11 mouse cellular contexts compared by ENCODE assay signal in the genomic region with DNA sequence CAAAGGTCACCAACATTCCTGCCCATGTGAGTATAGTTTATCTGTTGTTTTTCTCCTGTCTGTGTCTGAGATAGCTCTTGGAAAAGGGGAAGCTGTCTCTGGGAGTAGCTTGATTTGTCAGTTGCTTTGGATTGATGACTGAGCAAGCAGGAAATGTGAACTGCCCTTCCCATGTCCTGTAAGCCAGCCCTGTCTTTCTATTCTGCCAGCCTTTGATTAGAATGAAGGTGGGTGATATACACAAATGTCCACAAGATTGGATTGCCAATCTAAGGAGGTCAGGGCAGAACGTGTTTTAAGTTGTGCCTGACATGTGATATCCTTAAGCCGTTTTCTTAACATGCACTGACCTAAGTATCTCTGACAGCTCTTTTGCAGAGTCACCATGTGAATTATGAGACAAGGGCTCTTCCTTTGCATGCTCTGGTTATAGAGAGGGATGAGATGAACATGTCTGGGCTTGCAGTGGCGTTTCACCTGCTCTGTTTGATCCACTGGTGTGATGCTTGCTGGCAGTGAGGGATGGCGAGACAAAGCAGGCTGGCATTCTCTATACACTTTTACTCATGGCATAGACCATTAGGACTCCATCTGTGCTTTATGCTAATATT.
DNase-seq lines count a peak whose midpoint lies in the region; ATAC-seq and TF ChIP-seq lines count a peak whose summit lies in the region.
"Had no signal": no experiment of that assay in that cellular context is flagged by ENCODE, and none has a peak within 500 bp of the region (broad histone marks: within the 10 kb centered on the region; RNA-seq: fewer than 3 reads in every experiment).

No protein-coding gene starts in this region.

- TF ChIP-seq CTCF in CH12.LX (conservative IDR thresholded peaks at IDR 0.05 in 1 of 2, IDR thresholded peaks at IDR 0.05 in 1 of 2; ENCODE audit: low read depth in 2 of 2, low read length in 2 of 2): no peak

- H3K4me3 ChIP-seq in hindbrain, embryonic 13.5 days: no peak overlapping the region
- no peak overlapping the region for H3K4me3 ChIP-seq in hindbrain, embryonic 10.5 days
- H3K4me3 ChIP-seq in CH12.LX (replicated peaks in 1 of 3; ENCODE audit: low read depth in 2 of 3, low read length in 2 of 3, poor library complexity in 1 of 3): no peak overlapping the region
- no peak overlapping the region for H3K4me3 ChIP-seq in liver, embryonic 11.5 days (ENCODE audit: low read depth, low read length)

- intact Hi-C loops in left cerebral cortex, postnatal 36 days (cut with DNase I): no loop called here

- TF ChIP-seq EP300 in CH12.LX (IDR thresholded peaks at IDR 0.05; ENCODE audit: low read length): peak; percentile 71

- 0 out of 2 replicates have a peak, but pooled peaks have one; percentile 33 for ATAC-seq in hindbrain, embryonic 13.5 days (ENCODE audit: low FRiP score)
- ATAC-seq in liver, embryonic 11.5 days (replicated peaks; ENCODE audit: low FRiP score): peak; percentile 59; the same call in 1 of the 2 replicates
- ATAC-seq: Patski had no signal

- 55% methylated on average over 4 of the region's 4 CpGs for WGBS in hindbrain, embryonic 13.5 days
- whole genome bisulfite sequencing in hindbrain, embryonic 10.5 days: 70% methylated on average over 4 of the region's 4 CpGs
- 34% methylated on average over 4 of the region's 4 CpGs for WGBS in liver, embryonic 11.5 days

- dilution Hi-C loops in CH12.LX (cut with MboI; ENCODE audit: extremely low pct_ligation_motif_present, extremely low pct_unique_long_range_greater_than_20kb, low sequenced_read_pairs): no loop called here

- TF ChIP-seq POLR2A in CH12.LX (IDR thresholded peaks at IDR 0.05; ENCODE audit: low read depth, low read length): 0 out of 2 replicates have a peak, but pooled peaks have one; percentile 12

- peak overlapping the region; percentile 66 for H3K27ac ChIP-seq in hindbrain, embryonic 13.5 days
- no peak overlapping the region for H3K27ac ChIP-seq in hindbrain, embryonic 10.5 days
- H3K27ac ChIP-seq in CH12.LX (ENCODE audit: insufficient read depth, low read depth): peak overlapping the region; percentile 40
- H3K27ac ChIP-seq in liver, embryonic 11.5 days (ENCODE audit: low read depth, low read length): peak overlapping the region; percentile 6; the same call in 1 of the 2 replicates

- 0 out of 2 replicates have a peak overlapping the region, but pooled peaks have one; percentile 25 for H3K9ac ChIP-seq in hindbrain, embryonic 13.5 days
- 0 out of 2 replicates have a peak overlapping the region, but pooled peaks have one; percentile 2 for H3K9ac ChIP-seq in CH12.LX (ENCODE audit: insufficient read depth, low read depth)
- H3K9ac ChIP-seq in liver, embryonic 11.5 days (ENCODE audit: low read depth, low read length): no peak overlapping the region

- TF ChIP-seq RAD21 in CH12.LX (IDR thresholded peaks at IDR 0.05; ENCODE audit: low read depth, low read length): no peak; the same call in 1 of the 2 replicates

- H3K9me3 ChIP-seq in hindbrain, embryonic 13.5 days: no peaks in the 10 kb centered on the region
- H3K9me3 ChIP-seq in hindbrain, embryonic 10.5 days: no peaks in the 10 kb centered on the region
- no peaks in the 10 kb centered on the region for H3K9me3 ChIP-seq in CH12.LX (replicated peaks; ENCODE audit: low read length)
- H3K9me3 ChIP-seq in liver, embryonic 11.5 days (ENCODE audit: control insufficient read depth, low read length): no peaks in the 10 kb centered on the region

- H3K36me3 ChIP-seq in hindbrain, embryonic 13.5 days: no peaks in the 10 kb centered on the region
- H3K36me3 ChIP-seq in hindbrain, embryonic 10.5 days: no peaks in the 10 kb centered on the region
- H3K36me3 ChIP-seq in CH12.LX (replicated peaks in 1 of 2; ENCODE audit: control insufficient read depth in 1 of 2, insufficient read depth in 1 of 2, low read length in 1 of 2): peaks cover 0 to 26% of the 10 kb centered on the region in 2 experiments
- no peaks in the 10 kb centered on the region for H3K36me3 ChIP-seq in liver, embryonic 11.5 days (ENCODE audit: control insufficient read depth, insufficient read depth, low read length)

- peaks cover 26% of the 10 kb centered on the region for H3K79me2 ChIP-seq in CH12.LX (replicated peaks; ENCODE audit: control insufficient read depth, extremely low read depth, insufficient read depth, poor library complexity, severe bottlenecking)

- DNase-seq in hindbrain, embryonic 10.5 days (ENCODE audit: low spot score): no peak
- DNase-seq in CH12.LX (ENCODE audit: extremely low read depth): peak; percentile 56
- peak; percentile 36 for DNase-seq in R1 (ENCODE audit: low read depth, low spot score)
- DNase-seq in liver, embryonic 11.5 days (ENCODE audit: low spot score): no peak
- DNase-seq in T-cell, adult 2 months (ENCODE audit: low spot score): no peak
- DNase-seq in left cerebral cortex, adult 8-10 months (ENCODE audit: low spot score in 2 of 2): no peak
- DNase-seq in left cerebral cortex, postnatal 36 days (ENCODE audit: low spot score in 2 of 2): no peak
- DNase-seq: kidney, postnatal 36 days; lung, postnatal 4 days had no signal

- H3K4me2 ChIP-seq in hindbrain, embryonic 13.5 days: no peak overlapping the region
- H3K4me2 ChIP-seq in CH12.LX (ENCODE audit: insufficient read depth, low read depth, poor library complexity, severe bottlenecking): peak overlapping the region; percentile 27; the same call in 1 of the 2 replicates
- no peak overlapping the region for H3K4me2 ChIP-seq in liver, embryonic 11.5 days

- H3K27me3 ChIP-seq in hindbrain, embryonic 13.5 days: no peaks in the 10 kb centered on the region
- no peaks in the 10 kb centered on the region for H3K27me3 ChIP-seq in hindbrain, embryonic 10.5 days (ENCODE audit: insufficient read depth, poor library complexity, severe bottlenecking)
- H3K27me3 ChIP-seq in CH12.LX (replicated peaks): no peaks in the 10 kb centered on the region
- no peaks in the 10 kb centered on the region for H3K27me3 ChIP-seq in liver, embryonic 11.5 days (replicated peaks; ENCODE audit: control insufficient read depth, insufficient read depth, low read length)
- H3K27me3 ChIP-seq: Patski had no signal

- in situ Hi-C loops in CH12.LX (cut with MboI; ENCODE audit: low pct_ligation_motif_present, low pct_unique_long_range_greater_than_20kb, low sequenced_read_pairs): no loop called here

- H3K4me1 ChIP-seq in hindbrain, embryonic 13.5 days (replicated peaks): peaks cover 20% of the 10 kb centered on the region
- peaks cover 12% of the 10 kb centered on the region; the same call in 1 of the 2 replicates for H3K4me1 ChIP-seq in hindbrain, embryonic 10.5 days (replicated peaks)
- peaks cover 21 to 85% of the 10 kb centered on the region in 2 experiments for H3K4me1 ChIP-seq in CH12.LX (ENCODE audit: control insufficient read depth in 1 of 2, insufficient read depth in 2 of 2)
- H3K4me1 ChIP-seq in liver, embryonic 11.5 days (replicated peaks; ENCODE audit: control insufficient read depth, insufficient read depth, low read length): peaks cover 16% of the 10 kb centered on the region

TF ChIP-seq in CH12.LX, 34 proteins besides CTCF, POLR2A, EP300 and RAD21 (continues in another document):
- TF ChIP-seq ETS1 (conservative IDR thresholded peaks at IDR 0.05; ENCODE audit: low read depth, low read length): peak; percentile 33
- TF ChIP-seq JUND (conservative IDR thresholded peaks at IDR 0.05; ENCODE audit: low read depth, low read length): no peak; the same call in 1 of the 2 replicates
- TF ChIP-seq MEF2A (IDR thresholded peaks at IDR 0.05; ENCODE audit: borderline replicate concordance, low read depth, low read length): peak; percentile 74; the same call in 1 of the 2 replicates
- peak; percentile 80 for TF ChIP-seq MAX (IDR thresholded peaks at IDR 0.05; ENCODE audit: low read length)
- peak; percentile 63; the same call in 1 of the 2 replicates for TF ChIP-seq MAFK (IDR thresholded peaks at IDR 0.05; ENCODE audit: insufficient replicate concordance, low read length)
- TF ChIP-seq RCOR1 (conservative IDR thresholded peaks at IDR 0.05; ENCODE audit: low read depth, low read length): no peak
- TF ChIP-seq TBP (conservative IDR thresholded peaks at IDR 0.05; ENCODE audit: low read depth, low read length): no peak
- TF ChIP-seq JUN (IDR thresholded peaks at IDR 0.05; ENCODE audit: insufficient read depth, low read depth, low read length): no peak
- TF ChIP-seq ZC3H11A (IDR thresholded peaks at IDR 0.05; ENCODE audit: low read depth, low read length): no peak
- peak; percentile 69; the same call in 1 of the 2 replicates for TF ChIP-seq MXI1 (IDR thresholded peaks at IDR 0.05; ENCODE audit: low read depth, low read length)
- TF ChIP-seq ELF1 (IDR thresholded peaks at IDR 0.05; ENCODE audit: low read depth, low read length): no peak
- no peak for TF ChIP-seq KAT2A (IDR thresholded peaks at IDR 0.05; ENCODE audit: insufficient replicate concordance, low read length)
- TF ChIP-seq POLR2AphosphoS2 (IDR thresholded peaks at IDR 0.05; ENCODE audit: low read depth, low read length): no peak
- peak; percentile 57; the same call in 1 of the 2 replicates for TF ChIP-seq TCF12 (IDR thresholded peaks at IDR 0.05; ENCODE audit: low read depth, low read length)
- TF ChIP-seq UBTF (IDR thresholded peaks at IDR 0.05; ENCODE audit: low read depth, low read length): no peak
- no peak for TF ChIP-seq CHD2 (IDR thresholded peaks at IDR 0.05; ENCODE audit: low read length)
- TF ChIP-seq SMC3 (IDR thresholded peaks at IDR 0.05; ENCODE audit: low read depth, low read length): no peak
- peak; percentile 99 for TF ChIP-seq CHD1 (IDR thresholded peaks at IDR 0.05; ENCODE audit: low read depth, low read length)
- no peak for TF ChIP-seq E2F4 (IDR thresholded peaks at IDR 0.05; ENCODE audit: insufficient replicate concordance, low read depth, low read length)
- peak; percentile 72 for TF ChIP-seq IRF4 (IDR thresholded peaks at IDR 0.05; ENCODE audit: low read depth, low read length)
- no peak for TF ChIP-seq GABPA (IDR thresholded peaks at IDR 0.05; ENCODE audit: insufficient replicate concordance, low read depth, low read length)
- TF ChIP-seq BHLHE40 (IDR thresholded peaks at IDR 0.05; ENCODE audit: low read depth, low read length): peak; percentile 42
- TF ChIP-seq NELFE (IDR thresholded peaks at IDR 0.05; ENCODE audit: low read depth, low read length): no peak
- no peak for TF ChIP-seq HCFC1 (IDR thresholded peaks at IDR 0.05; ENCODE audit: low read depth, low read length)
- TF ChIP-seq MAZ (IDR thresholded peaks at IDR 0.05; ENCODE audit: low read depth, low read length): no peak
- TF ChIP-seq SIN3A (IDR thresholded peaks at IDR 0.05; ENCODE audit: low read length): 0 out of 2 replicates have a peak, but pooled peaks have one; percentile 28
- peak; percentile 46; the same call in 1 of the 2 replicates for TF ChIP-seq ZMIZ1 (IDR thresholded peaks at IDR 0.05; ENCODE audit: low read depth, low read length)
- no peak for TF ChIP-seq PAX5 (IDR thresholded peaks at IDR 0.05; ENCODE audit: low read length)
- TF ChIP-seq MYC (IDR thresholded peaks at IDR 0.05; ENCODE audit: low read depth, low read length): 0 out of 2 replicates have a peak, but pooled peaks have one; percentile 72

Comparison
In these comparisons a context has a peak if more than half of its experiments do, and no peak if none do; other contexts are left out.
1. DNase-seq: peak in CH12.LX (single experiment) and R1 (single experiment); none in hindbrain, embryonic 10.5 days (single experiment), liver, embryonic 11.5 days (single experiment), T-cell, adult 2 months (single experiment), left cerebral cortex, adult 8-10 months (0 of 2) and left cerebral cortex, postnatal 36 days (0 of 2).